Mouse (Mus musculus): ENCODE data around the gene Slc4a4.

- TF ChIP-seq CTCF (IDR thresholded peaks at IDR 0.05; ENCODE audit: low read depth): no peak
- TF ChIP-seq EP300 (IDR thresholded peaks at IDR 0.05; ENCODE audit: low read depth): no peak
Measured at GRCm38 (mm10) chr5:88933946-88934345, 47.3 kb downstream of the Slc4a4 start.
